Mouse (Mus musculus) large intestine, adult 2 months (tissue): ENCODE results near the gene Nsf. TPM values are rescaled to one million over a fixed set of nuclear protein-coding genes. Genes with fewer than 3 reads are reported as not detected.

Experiments used
- DNase-seq: peaks from one replicate; pipeline ENCODE4 v3.0.0-alpha.2; 2012; ENCODE audit warnings: low read depth, low spot score
- WGBS: fragments of 180-500 bp; shearing (Covaris S2); methylation state at CpG from one replicate; pipeline ENCODE4 v1.1.7; 2018; 5-methylcytosine and 5-hydroxymethylcytosine counted together
- polyA plus RNA-seq: library from polyadenylated mRNA; depleted of rRNA; stranded (reverse); fragments of >200 nt; gene quantifications from 2 replicates; pipeline ENCODE4 v1.2.3, GENCODE M21; 2012

Gene Nsf
- polyA plus RNA-seq, 1 experiment: 26.2 TPM

DNA sequence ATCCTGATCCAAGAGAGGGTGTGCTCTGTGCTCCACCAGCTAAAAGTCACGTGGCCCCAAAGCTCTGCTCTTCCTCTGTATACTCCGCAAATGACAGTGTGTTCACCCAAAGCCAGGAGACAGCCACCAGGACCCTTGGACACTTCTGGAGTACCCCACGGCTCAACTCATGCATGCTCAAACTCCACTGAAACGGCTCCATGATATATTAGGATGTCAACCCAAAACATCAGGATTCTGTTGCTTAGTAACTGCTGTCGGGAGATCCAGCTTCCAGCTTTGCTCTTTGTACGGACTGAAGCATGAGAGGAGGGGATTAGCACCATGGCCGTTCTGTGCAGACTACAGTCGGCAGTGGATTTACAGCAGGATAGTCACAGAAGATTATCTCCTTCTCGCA lies 99.6 kb downstream of the Nsf start:
- WGBS: 75% methylated on average over 9 of the region's 9 CpGs
- DNase-seq: no peak

GRCm38 (mm10) chr11:103853284-103853920 lies 100.5 kb downstream of the Nsf start:
- DNase-seq: no peak
- whole genome bisulfite sequencing: 72% methylated on average over 10 of the region's 10 CpGs

DNA sequence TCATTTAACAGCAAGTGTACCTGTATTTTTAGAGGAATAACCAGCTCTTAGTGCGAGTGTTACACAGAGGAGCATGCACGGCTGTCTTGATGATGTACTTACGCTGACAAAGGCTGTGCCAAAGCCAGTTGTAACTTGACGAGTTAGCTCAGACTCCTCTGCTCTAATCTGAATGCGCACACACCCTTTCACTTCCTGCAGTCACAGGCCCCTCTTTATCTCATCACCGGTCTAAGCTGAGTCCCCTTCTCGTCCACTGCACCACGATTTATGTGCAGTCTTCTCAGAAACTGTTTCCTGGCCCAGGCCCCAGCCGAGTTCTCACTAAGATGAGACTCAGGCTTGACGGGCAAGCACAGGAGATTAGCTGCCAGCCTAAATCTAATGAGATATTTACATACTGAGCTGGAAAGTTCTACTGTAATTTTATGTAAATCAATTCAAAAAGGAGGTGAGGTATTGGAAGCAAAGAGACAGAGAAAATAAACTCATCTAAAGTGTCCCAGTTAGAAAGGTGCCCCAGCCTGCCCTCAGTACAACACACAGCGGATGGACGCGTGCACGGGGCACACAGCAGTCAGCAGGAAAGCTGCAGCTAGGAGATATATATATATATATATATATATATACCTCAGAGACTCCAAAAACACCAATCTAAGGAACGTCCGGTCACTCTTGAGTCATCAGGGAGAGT lies 101.1 kb downstream of the Nsf start:
- no peak for DNase-seq
- 86% methylated on average over 16 of the region's 16 CpGs for WGBS

DNA sequence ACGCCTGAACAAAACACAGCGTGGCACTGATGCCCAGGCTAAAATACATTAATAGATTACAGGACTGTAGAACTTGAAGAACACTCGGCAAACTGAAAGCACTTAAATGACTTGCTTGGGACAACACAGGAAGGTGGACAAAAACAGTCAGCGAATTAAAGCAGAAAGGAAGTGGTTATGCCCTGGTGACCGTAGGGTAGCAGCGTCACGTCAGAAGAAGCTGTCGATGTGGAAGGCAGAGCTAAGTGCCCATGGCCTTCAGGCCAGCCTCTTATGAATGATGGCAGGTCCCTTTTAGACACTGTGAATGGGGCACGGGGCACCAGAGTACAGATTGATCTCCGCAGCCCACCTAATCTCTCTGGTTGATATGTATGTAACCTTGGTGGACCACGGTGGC lies 105.6 kb downstream of the Nsf start:
- 90% methylated on average over 11 of the region's 11 CpGs for WGBS
- no peak for DNase-seq

DNA sequence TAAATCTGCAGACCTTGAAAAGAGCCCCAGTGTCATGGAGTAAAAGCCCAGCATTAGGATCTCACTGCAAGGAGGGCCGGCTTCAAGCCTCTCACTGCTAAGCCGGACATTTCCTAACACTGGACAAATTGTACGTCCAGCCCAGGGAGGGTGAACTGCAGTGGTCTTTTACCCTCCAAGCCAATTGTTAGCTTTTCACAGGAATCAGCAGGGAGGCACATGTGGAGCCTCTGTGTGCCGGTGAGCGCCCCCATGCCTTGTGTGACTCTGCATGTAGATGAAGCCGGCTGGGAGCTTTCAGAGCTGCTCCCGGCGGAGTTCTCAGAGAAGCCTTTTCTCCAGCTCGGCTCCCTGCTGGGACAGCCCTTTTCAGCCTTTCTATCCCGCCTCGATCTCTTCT lies 113.0 kb downstream of the Nsf start:
- WGBS: 81% methylated on average over 11 of the region's 11 CpGs

DNA sequence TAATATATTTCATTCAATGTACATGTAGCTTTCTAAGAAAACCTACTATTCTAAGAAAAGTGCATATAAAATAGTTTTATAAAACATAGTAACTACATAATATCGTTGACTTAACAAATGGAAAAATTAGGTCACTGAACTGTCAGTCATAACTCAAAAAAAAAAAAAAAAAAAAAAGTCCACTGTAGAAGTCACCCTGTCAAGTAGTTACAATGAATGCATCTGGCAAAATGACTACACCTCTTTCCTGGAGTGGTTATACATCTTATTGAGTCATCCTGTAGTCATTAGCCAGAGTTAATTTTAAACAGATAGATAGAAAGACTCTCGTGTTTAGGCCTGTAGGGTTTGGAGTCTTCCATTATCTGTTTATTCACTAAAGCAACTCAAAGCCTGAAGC lies 114.9 kb downstream of the Nsf start:
- DNase-seq: no peak
- 62% methylated on average over 2 of the region's 2 CpGs for WGBS

More for the DNA sequence above, 113.0 kb downstream of the Nsf start:
- DNase-seq: no peak

DNA sequence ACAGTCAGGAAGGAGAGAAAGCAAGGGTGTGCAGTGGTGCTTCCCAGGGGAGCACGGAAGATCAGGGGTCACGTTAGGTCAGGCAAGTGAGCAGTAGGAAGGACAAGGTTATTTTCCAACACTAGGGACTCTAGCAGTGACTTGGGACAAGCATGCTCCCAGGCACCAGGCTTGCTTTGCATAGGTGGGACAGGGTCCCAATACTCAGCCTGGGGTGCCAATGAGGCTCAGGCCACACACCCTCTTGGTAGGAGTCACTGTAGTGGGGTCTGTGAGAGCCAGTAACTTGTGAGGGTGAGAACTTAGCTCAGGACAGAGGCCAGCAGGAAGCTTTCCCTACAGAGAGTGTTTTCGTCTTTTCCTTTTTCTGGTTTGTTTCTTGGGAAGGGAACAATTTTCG lies 121.5 kb downstream of the Nsf start:
- 92% methylated on average over 4 of the region's 4 CpGs for WGBS
- DNase-seq: no peak

- WGBS: 88% methylated on average over 3 of the region's 3 CpGs
These were observed 122.1 kb downstream of the Nsf start for GRCm38 (mm10) chr11:103831766-103832165.

GRCm38 (mm10) chr11:103830476-103830875 lies 123.4 kb downstream of the Nsf start:
- DNase-seq: no peak
- WGBS: 95% methylated on average over 9 of the region's 9 CpGs

More at GRCm38 (mm10) chr11:103831766-103832165, 122.1 kb downstream of the Nsf start:
- DNase-seq: no peak

DNA sequence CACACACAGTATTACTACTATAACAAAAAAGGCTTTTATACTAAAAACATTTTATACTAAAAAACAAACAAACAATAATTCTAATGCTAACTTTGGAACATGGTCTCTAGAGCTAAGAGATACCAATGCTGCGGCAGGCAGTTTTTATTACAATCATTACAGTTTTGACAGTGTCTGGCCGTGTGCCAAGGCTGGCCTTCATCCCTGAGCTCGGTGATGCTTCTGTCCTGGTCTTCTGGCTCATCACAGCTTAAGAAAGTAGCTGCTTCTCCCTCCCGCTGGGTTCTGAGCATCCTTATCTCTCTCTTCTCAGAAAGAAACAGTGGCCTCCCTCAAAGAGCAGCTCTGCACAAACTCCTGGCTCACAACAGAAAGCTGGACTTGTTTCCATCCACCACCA lies 123.9 kb downstream of the Nsf start:
- DNase-seq: no peak
- WGBS: 40% methylated on average over 4 of the region's 4 CpGs

GRCm38 (mm10) chr11:103828866-103829265 lies 125.0 kb downstream of the Nsf start:
- WGBS: 92% methylated on average over 7 of the region's 7 CpGs
- no peak for DNase-seq

DNA sequence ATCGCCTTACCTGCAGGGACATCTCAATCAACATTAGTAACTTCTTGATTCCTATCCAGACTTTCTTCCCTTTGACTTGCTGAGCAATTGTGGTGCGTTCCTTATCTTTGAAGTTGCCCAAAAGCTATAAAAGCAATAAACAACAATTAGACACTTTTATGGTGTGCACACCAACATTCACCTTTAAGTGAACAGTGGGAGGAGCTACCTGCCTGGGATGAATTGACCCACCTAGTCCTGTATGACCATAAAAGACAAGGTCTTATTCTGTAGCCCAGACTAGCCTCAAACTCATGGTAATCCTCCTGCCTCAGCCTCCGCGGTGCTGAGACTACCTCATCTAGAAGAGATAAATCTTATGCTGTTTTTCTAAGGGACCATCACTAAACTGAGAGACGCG lies 126.7 kb downstream of the Nsf start:
- WGBS: 59% methylated on average over 6 of the region's 6 CpGs
- peak; percentile 24 for DNase-seq

GRCm38 (mm10) chr11:103816719-103817118 lies 137.1 kb downstream of the Nsf start:
- no peak for DNase-seq
- 86% methylated on average over 8 of the region's 8 CpGs for WGBS

GRCm38 (mm10) chr11:103815986-103816385 lies 137.9 kb downstream of the Nsf start:
- WGBS: 45% methylated on average over 13 of the region's 13 CpGs

DNA sequence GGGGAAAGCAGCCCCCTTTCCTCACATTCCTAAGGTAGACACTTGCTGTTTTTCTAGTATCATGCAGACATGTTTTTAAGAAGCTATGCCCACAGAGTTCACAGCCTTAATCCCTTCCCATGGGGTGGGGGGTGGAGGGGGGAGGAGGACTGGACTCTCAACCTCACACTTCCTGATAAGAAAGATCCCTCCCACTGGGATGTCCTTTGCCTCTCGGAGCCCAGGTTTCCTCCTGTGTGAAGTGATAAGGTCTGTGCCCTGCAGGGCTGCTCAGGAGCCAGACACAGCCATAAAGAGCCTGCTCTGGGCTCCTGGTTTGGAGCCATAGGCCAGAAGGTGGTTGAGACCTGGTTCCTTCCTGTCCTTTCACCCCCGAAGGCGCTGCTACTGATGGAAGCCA lies 139.0 kb downstream of the Nsf start:
- no peak for DNase-seq

More at GRCm38 (mm10) chr11:103815986-103816385, 137.9 kb downstream of the Nsf start:
- DNase-seq: no peak

GRCm38 (mm10) chr11:103811246-103811645 lies 142.6 kb downstream of the Nsf start:
- 80% methylated on average over 25 of the region's 25 CpGs for WGBS
- DNase-seq: no peak

More for the DNA sequence above, 139.0 kb downstream of the Nsf start:
- WGBS: 20% methylated on average over 3 of the region's 3 CpGs

- DNase-seq: no peak
- 25% methylated on average over 12 of the region's 12 CpGs for WGBS
These were observed 143.2 kb downstream of the Nsf start for GRCm38 (mm10) chr11:103810631-103811030.

GRCm38 (mm10) chr11:103809611-103810598 lies 144.0 kb downstream of the Nsf start:
- no peak for DNase-seq

DNA sequence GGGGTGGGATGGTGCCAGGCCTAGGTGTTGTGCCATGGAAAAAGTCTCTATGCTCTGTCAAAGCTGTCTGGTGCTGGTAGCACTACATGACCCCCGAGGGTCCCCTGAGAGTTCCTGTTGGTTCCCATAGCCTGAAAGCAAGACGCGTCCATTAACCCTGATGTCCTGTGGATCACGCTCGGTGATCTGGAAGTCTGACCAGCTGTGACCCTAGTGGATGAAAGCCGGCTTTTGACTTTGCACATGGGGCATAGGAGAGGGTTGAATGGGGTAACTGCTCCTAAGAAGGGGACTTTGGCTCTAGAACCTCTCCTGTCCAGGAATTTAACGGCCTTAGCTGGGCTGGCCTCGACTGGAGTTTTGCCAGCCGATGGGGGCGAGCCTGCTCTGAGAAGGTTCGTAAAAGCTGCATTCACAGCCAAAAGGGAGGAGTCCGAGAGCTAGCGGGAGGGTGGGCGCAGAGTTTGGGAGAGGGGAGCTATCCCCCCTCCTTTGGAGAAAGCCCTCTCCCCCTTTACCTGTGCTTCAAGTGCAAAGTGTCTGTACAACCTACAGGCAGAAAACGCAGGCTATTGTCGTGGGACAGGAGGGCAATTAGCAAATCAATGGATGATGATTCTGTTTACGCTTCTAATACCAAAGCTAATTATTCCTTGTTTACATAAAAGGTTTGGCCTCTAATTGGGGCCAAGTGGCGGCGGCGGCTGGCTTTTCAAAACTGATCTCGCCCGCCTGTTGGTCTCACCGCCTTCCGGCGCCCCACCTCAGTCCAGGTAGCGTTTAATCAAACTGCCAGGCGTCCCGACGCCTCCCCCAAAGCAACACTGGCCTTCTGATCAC lies 144.9 kb downstream of the Nsf start:
- DNase-seq: no peak
- WGBS: 9% methylated on average over 29 of the region's 29 CpGs

More at GRCm38 (mm10) chr11:103809611-103810598, 144.0 kb downstream of the Nsf start:
- WGBS: 1% methylated on average over 70 of the region's 107 CpGs
